Mouse (Mus musculus) heart, embryonic 11.5 days (tissue): ENCODE data around the gene Efemp2. TPM values are rescaled to one million over a fixed set of nuclear protein-coding genes. Genes with fewer than 3 reads are reported as not detected.

Source experiments
- ATAC-seq: fragments of 200-750 bp; cut with Nextera tagmentation; replicated peaks from 2 replicates; pipeline ENCODE4 v1.8.0; 2017; ENCODE audit warnings: moderate library complexity; ENCODE audit not compliant: insufficient number of reproducible peaks, low FRiP score, low TSS enrichment
- H3K27ac ChIP-seq: fragments of 300-500 bp; sonication (generic); 2 replicates; pipeline ENCODE4 v1.5.1; 2014; ENCODE audit warnings: mild to moderate bottlenecking, low read depth, low read length
- H3K27me3 ChIP-seq: fragments of 300-500 bp; sonication (generic); 2 replicates; pipeline ENCODE4 v1.6.1; 2014; ENCODE audit warnings: mild to moderate bottlenecking, low read length, mixed read lengths; ENCODE audit not compliant: control insufficient read depth, insufficient read depth
- H3K36me3 ChIP-seq: fragments of 300-500 bp; sonication (generic); 2 replicates; pipeline ENCODE4 v1.6.1; 2014; ENCODE audit warnings: mild to moderate bottlenecking, low read length, moderate library complexity, mixed read lengths; ENCODE audit not compliant: control insufficient read depth, insufficient read depth
- H3K4me1 ChIP-seq: fragments of 300-500 bp; sonication (generic); 2 replicates; pipeline ENCODE4 v1.6.1; 2014; ENCODE audit warnings: low read length; ENCODE audit not compliant: control insufficient read depth, insufficient read depth
- H3K4me2 ChIP-seq: fragments of 300-500 bp; sonication (generic); 2 replicates; pipeline ENCODE4 v1.6.1; 2014; ENCODE audit warnings: mild to moderate bottlenecking, moderate library complexity
- H3K4me3 ChIP-seq: fragments of 300-500 bp; sonication (generic); 2 replicates; pipeline ENCODE4 v1.5.1; 2014; ENCODE audit warnings: low read depth, low read length
- H3K9ac ChIP-seq: fragments of 300-500 bp; sonication (generic); 2 replicates; pipeline ENCODE4 v1.6.1; 2014; ENCODE audit warnings: mild to moderate bottlenecking, low read depth, low read length, moderate library complexity
- H3K9me3 ChIP-seq: fragments of 300-500 bp; sonication (generic); replicated peaks from 2 replicates; pipeline ENCODE4 v1.6.1; 2016; ENCODE audit warnings: low read length; ENCODE audit not compliant: control insufficient read depth
- WGBS: fragments of 180-500 bp; shearing (Covaris S2); extraction: QIAGEN DNeasy Blood & Tissue Kit; methylation state at CpG from one replicate; pipeline ENCODE4 v1.1.7; 2014; ENCODE audit not compliant: insufficient replicate concordance; 5-methylcytosine and 5-hydroxymethylcytosine counted together
- polyA plus RNA-seq: library from polyadenylated mRNA; unstranded; fragments of >200 nt; fragmentation: Nextera tagmentation; extraction: Ambion mirVana; gene quantifications from 2 replicates; pipeline ENCODE4 v1.2.1, GENCODE M21; 2014

Efemp2 gene
- polyA plus RNA-seq, 1 experiment from 2014 or later = 72.2 TPM

DNA sequence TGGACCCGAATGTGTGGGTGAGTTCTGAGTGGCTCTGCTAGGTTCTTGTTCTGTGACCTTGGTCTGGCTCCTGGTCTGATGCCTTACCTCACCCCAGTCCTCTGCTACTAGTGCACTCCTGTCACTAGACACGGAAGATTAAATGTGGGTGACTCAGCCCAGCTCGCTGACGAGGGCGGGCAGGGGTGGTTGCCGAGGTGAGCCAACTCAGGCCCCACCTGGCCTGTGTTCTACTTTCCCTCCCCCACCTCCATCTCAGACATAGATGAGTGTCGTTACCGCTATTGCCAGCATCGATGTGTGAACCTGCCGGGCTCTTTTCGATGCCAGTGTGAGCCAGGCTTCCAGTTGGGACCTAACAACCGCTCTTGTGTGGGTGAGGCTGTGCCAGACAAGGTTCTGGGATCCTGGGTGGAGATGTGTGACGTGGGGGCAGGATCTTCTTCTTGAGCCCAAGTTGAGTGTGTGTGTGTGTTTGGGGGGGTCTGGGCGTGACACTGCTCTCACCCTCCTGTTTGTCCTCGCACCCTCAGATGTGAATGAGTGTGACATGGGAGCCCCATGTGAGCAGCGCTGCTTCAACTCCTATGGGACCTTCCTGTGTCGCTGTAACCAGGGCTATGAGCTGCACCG lies 4.0 kb downstream of the Efemp2 start:
- H3K4me1 ChIP-seq = peaks cover 12% of the 10 kb centered on the region
- H3K4me2 ChIP-seq = no peak overlapping the region
- no peaks in the 10 kb centered on the region for H3K27me3 ChIP-seq
- H3K27ac ChIP-seq = no peak overlapping the region
- H3K36me3 ChIP-seq = peaks cover 26% of the 10 kb centered on the region
- WGBS = 88% methylated on average over 18 of the region's 18 CpGs
- H3K4me3 ChIP-seq = no peak overlapping the region
- no peak overlapping the region for H3K9ac ChIP-seq
- no peak for ATAC-seq
- no peaks in the 10 kb centered on the region for H3K9me3 ChIP-seq

DNA sequence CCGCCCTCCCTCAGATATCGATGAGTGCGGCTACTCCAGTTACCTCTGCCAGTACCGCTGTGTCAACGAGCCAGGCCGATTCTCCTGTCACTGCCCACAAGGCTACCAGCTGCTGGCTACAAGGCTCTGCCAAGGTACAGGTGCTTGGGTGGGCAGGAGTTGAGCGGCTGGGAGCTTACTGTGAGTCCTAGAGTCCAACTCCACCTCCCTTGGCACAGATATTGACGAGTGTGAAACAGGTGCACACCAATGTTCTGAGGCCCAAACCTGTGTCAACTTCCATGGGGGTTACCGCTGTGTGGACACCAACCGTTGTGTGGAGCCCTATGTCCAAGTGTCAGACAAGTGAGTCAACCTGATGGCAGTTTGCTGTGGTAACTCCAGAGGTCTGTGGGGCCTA lies 6.3 kb downstream of the Efemp2 start:
- peaks cover 34% of the 10 kb centered on the region for H3K36me3 ChIP-seq

GRCm38 (mm10) chr19:5481398-5481797 lies 7.6 kb downstream of the Efemp2 start:
- Histone ChIP-seq H3K4me1 (0 out of 2 replicates have a peak, but pooled peaks cover 2% of the 10 kb centered on the region), H3K4me2 (no peak overlapping the region), H3K9ac (no peak overlapping the region), H3K9me3 (no peaks in the 10 kb centered on the region), H3K36me3 (peaks cover 42% of the 10 kb centered on the region), H3K27me3 (no peaks in the 10 kb centered on the region), H3K4me3 (no peak overlapping the region), H3K27ac (no peak overlapping the region)
- no peak for ATAC-seq
- 88% methylated on average over 10 of the region's 10 CpGs for WGBS

More for the DNA sequence above, 6.3 kb downstream of the Efemp2 start:
- H3K4me1 ChIP-seq = peaks cover 10% of the 10 kb centered on the region
- H3K4me3 ChIP-seq = no peak overlapping the region
- ATAC-seq = no peak
- H3K9ac ChIP-seq = no peak overlapping the region
- no peak overlapping the region for H3K4me2 ChIP-seq
- no peaks in the 10 kb centered on the region for H3K27me3 ChIP-seq
- WGBS = 89% methylated on average over 10 of the region's 10 CpGs
- H3K9me3 ChIP-seq = no peaks in the 10 kb centered on the region
- H3K27ac ChIP-seq = no peak overlapping the region

DNA sequence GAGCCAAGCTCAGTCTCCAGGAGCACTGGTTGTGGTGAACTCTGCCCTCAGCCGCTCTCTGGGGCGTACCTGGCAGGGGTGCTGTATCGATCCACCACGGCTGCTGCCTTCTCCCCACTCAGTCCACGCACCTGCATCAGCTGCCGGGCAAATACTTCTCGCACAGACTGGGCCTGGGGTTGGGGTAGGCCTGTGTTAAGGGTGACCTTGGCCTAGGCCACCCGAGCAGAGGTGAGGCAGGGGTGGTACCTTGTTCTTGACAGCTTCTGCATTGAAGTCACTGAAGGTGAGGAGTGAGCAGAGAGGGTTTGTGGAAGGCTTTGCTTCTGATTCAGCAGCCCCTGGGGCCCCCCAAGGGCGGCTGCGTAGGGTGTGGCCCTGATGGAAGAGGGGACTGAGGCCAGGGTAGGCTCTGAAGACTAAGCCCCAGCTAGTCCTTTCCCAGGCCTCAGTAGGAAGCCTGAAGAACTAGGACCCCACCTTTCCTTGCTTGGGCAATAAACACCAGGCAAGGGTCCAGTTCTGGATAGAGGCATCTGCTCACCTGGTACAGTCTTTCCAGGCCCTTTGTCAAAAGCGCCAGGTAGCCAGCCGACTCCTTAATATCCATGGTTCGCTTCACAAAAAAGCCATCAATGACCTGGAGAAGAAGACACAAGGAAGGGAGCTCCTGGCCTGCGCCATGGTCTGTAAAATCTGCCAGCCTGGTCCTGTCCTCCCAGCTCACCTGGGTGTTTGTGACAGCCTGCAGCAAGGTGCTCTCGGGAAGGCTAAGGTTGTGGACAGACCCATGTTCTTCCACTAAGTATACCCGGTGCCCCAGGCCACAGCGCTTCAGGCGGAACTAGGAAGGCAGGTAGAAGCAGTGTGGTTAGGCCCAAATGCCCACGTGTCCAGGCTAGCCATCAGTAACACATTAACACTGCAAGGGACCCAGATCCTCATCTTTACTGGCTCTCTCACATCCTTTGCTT lies 9.9 kb downstream of the Efemp2 start:
- H3K27ac ChIP-seq = no peak overlapping the region
- H3K4me2 ChIP-seq = no peak overlapping the region
- H3K4me3 ChIP-seq = no peak overlapping the region
- H3K27me3 ChIP-seq = no peaks in the 10 kb centered on the region
- peaks cover 36% of the 10 kb centered on the region for H3K36me3 ChIP-seq
- H3K9me3 ChIP-seq = no peaks in the 10 kb centered on the region
- 89% methylated on average over 19 of the region's 19 CpGs for WGBS
- ATAC-seq = no peak
- H3K9ac ChIP-seq = no peak overlapping the region
- H3K4me1 ChIP-seq = peaks cover 11% of the 10 kb centered on the region; the same call in 1 of the 2 replicates

- Histone ChIP-seq H3K36me3 (peaks cover 31% of the 10 kb centered on the region), H3K4me3 (no peak overlapping the region), H3K4me2 (no peak overlapping the region), H3K4me1 (peaks cover 11% of the 10 kb centered on the region; the same call in 1 of the 2 replicates), H3K27me3 (no peaks in the 10 kb centered on the region), H3K27ac (no peak overlapping the region), H3K9ac (no peak overlapping the region), H3K9me3 (no peaks in the 10 kb centered on the region)
- ATAC-seq = no peak
- WGBS = 87% methylated on average over 5 of the region's 5 CpGs
These were observed 10.7 kb downstream of the Efemp2 start for GRCm38 (mm10) chr19:5484496-5484895.

GRCm38 (mm10) chr19:5485371-5485770 lies 11.6 kb downstream of the Efemp2 start:
- H3K4me1 ChIP-seq = peaks cover 11% of the 10 kb centered on the region; the same call in 1 of the 2 replicates
- H3K9me3 ChIP-seq = no peaks in the 10 kb centered on the region
- H3K4me3 ChIP-seq = no peak overlapping the region
- WGBS = 85% methylated on average over 8 of the region's 8 CpGs
- H3K9ac ChIP-seq = no peak overlapping the region
- no peak overlapping the region for H3K4me2 ChIP-seq
- H3K27me3 ChIP-seq = no peaks in the 10 kb centered on the region
- peaks cover 29% of the 10 kb centered on the region for H3K36me3 ChIP-seq
- no peak overlapping the region for H3K27ac ChIP-seq
- no peak for ATAC-seq

DNA sequence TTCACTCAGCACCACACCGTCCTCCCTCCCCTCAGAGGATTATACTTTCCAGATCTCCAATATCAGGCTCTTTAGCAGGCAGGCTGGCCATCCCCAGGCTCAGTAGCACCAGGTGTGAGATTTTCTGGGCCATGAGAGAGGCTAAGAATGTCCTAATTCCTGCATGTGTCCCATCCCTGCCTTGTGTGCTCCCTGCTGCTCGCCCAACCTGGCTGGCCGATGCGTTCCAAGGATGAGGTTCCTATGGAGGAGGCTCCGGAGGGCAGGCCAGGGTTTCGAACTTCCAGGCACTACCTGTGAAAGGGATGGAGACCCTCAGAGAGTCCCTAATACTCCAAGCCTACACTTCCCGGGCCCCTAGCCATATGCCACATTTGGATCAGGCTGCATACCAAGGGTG lies 12.1 kb downstream of the Efemp2 start:
- ATAC-seq = no peak
- Histone ChIP-seq H3K4me2 (0 out of 2 replicates have a peak overlapping the region, but pooled peaks have one; percentile 1), H3K27me3 (no peaks in the 10 kb centered on the region), H3K36me3 (peaks cover 25% of the 10 kb centered on the region), H3K9me3 (no peaks in the 10 kb centered on the region), H3K9ac (no peak overlapping the region), H3K4me1 (peaks cover 11% of the 10 kb centered on the region; the same call in 1 of the 2 replicates), H3K4me3 (no peak overlapping the region), H3K27ac (no peak overlapping the region)
- 91% methylated on average over 7 of the region's 7 CpGs for WGBS

- peaks cover 11% of the 10 kb centered on the region; the same call in 1 of the 2 replicates for H3K4me1 ChIP-seq
- H3K9me3 ChIP-seq = no peaks in the 10 kb centered on the region
- H3K27ac ChIP-seq = no peak overlapping the region
- 0 out of 2 replicates have a peak overlapping the region, but pooled peaks have one; percentile 1 for H3K4me2 ChIP-seq
- H3K27me3 ChIP-seq = no peaks in the 10 kb centered on the region
- H3K36me3 ChIP-seq = peaks cover 25% of the 10 kb centered on the region
- ATAC-seq = no peak
- 87% methylated on average over 8 of the region's 8 CpGs for whole genome bisulfite sequencing
- no peak overlapping the region for H3K9ac ChIP-seq
- H3K4me3 ChIP-seq = no peak overlapping the region
These were observed 12.5 kb downstream of the Efemp2 start for GRCm38 (mm10) chr19:5486286-5486685.
